Mouse (Mus musculus): ENCODE data around the gene Gpd1.

Gene Gpd1

GRCm38 (mm10) chr15:99717386-99718334 is at the start of gene Gpd1:
Gene Gpd1, plus strand, starts transcription at chr15:99717515.
- DNase-seq (ENCODE audit: low read depth, low spot score), result peak; percentile 90

- DNase-seq (ENCODE audit: low read depth, low spot score), result no peak
These were observed 49.8 kb upstream of the Gpd1 start for GRCm38 (mm10) chr15:99667544-99667943.

- peak; percentile 91 for DNase-seq (ENCODE audit: low read depth, low spot score)
These were observed 48.4 kb upstream of the Gpd1 start for GRCm38 (mm10) chr15:99668881-99669280.

- no peak for DNase-seq (ENCODE audit: low read depth, low spot score)
These were observed 47.9 kb upstream of the Gpd1 start for GRCm38 (mm10) chr15:99669392-99669791.

- DNase-seq (ENCODE audit: low read depth, low spot score), result peak; percentile 88
These were observed 47.0 kb upstream of the Gpd1 start, which contains the start of gene Asic1 for GRCm38 (mm10) chr15:99670154-99670821. Gene Asic1, plus strand, starts transcription at chr15:99670368.

GRCm38 (mm10) chr15:99670964-99671670 is 46.2 kb upstream of the Gpd1 start:
- DNase-seq (ENCODE audit: low read depth, low spot score), result peak; percentile 62

GRCm38 (mm10) chr15:99671783-99672182 is 45.5 kb upstream of the Gpd1 start:
- peak; percentile 65 for DNase-seq (ENCODE audit: low read depth, low spot score)

- DNase-seq (ENCODE audit: low read depth, low spot score), result no peak
These were observed 42.4 kb upstream of the Gpd1 start for GRCm38 (mm10) chr15:99674866-99675265.

GRCm38 (mm10) chr15:99677089-99677488 is 40.2 kb upstream of the Gpd1 start:
- peak; percentile 65 for DNase-seq (ENCODE audit: low read depth, low spot score)

- peak; percentile 54 for DNase-seq (ENCODE audit: low read depth, low spot score)
These were observed 39.1 kb upstream of the Gpd1 start for GRCm38 (mm10) chr15:99678063-99678800.

- no peak for DNase-seq (ENCODE audit: low read depth, low spot score)
These were observed 38.3 kb upstream of the Gpd1 start for GRCm38 (mm10) chr15:99679008-99679407.

- DNase-seq (ENCODE audit: low read depth, low spot score), result no peak
These were observed 34.4 kb upstream of the Gpd1 start for GRCm38 (mm10) chr15:99682880-99683279.

GRCm38 (mm10) chr15:99684156-99684555 is 33.2 kb upstream of the Gpd1 start:
- DNase-seq (ENCODE audit: low read depth, low spot score), result no peak

- peak; percentile 93 for DNase-seq (ENCODE audit: low read depth, low spot score)
These were observed 28.6 kb upstream of the Gpd1 start for GRCm38 (mm10) chr15:99688712-99689111.

- DNase-seq (ENCODE audit: low read depth, low spot score), result no peak
These were observed 26.4 kb upstream of the Gpd1 start for GRCm38 (mm10) chr15:99690924-99691323.

GRCm38 (mm10) chr15:99691976-99692375 is 25.3 kb upstream of the Gpd1 start:
- DNase-seq (ENCODE audit: low read depth, low spot score), result peak; percentile 56

- no peak for DNase-seq (ENCODE audit: low read depth, low spot score)
These were observed 20.0 kb upstream of the Gpd1 start for GRCm38 (mm10) chr15:99697309-99697708.

GRCm38 (mm10) chr15:99698533-99699085 is 18.7 kb upstream of the Gpd1 start:
- DNase-seq (ENCODE audit: low read depth, low spot score), result peak; percentile 78

GRCm38 (mm10) chr15:99699715-99700114 is 17.6 kb upstream of the Gpd1 start:
- no peak for DNase-seq (ENCODE audit: low read depth, low spot score)

GRCm38 (mm10) chr15:99700219-99701106 is 16.9 kb upstream of the Gpd1 start:
- DNase-seq (ENCODE audit: low read depth, low spot score), result no peak
